Mouse (Mus musculus) kidney, adult 9 months (tissue): Measurements from ENCODE around the gene Cep112.

Source experiments
- DNase-seq: peaks from one replicate; pipeline ENCODE4 v3.0.0; 2022

Cep112 gene

DNA sequence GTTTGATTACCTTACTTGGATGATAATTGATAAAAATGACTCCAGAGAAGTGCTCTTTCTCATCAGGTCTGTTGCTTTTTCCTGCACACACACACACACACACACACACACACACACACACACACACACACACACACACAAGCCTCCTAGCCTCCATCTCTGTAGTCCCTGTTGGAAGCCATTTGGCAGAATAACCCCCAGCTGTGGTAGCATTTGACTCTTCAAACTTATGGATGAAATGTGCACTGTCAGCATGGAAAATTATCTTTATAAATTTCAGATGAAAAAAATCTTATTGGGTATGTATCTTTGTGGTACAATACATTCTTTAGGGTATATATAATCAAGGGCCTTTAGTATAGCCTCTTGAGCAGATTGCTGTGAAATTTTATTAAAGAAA lies 181.8 kb downstream of the Cep112 start:
- no peak for DNase-seq

DNA sequence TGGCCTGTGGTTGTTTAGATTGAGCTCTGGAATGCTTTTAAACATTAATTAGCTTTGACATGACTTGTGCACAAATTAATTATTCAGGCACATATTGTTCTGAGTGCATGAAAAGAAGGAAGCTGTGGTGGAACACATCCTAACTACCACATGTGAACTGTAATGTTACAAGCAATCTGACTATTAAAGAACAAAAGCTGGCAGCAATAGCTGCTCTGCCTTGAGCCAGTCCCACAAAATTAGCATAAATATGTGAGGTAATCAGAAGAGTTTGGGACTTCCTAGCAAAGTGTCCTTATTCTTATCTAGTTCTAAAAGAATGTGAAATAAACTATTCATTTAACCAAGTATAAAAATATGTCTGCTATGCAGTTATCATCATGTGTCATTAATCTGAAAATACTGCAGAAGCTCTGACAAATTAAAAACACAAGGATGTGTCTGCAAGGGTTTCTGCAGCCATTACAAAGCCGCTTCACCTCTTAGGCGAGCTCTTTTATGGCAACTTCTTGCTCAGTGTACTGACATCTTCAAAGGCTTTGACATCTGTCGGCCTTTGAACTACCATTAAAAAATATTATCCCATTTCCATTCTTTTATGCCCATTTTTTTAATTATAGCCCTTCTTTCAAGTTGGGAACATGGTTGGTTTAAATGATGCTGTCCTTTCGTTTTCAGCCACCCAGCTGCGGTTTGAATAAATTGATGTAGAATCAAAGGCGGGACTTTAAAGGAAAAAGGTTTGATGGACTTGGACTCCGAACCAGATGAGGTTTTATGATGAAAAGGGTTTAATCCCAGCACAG lies 195.8 kb downstream of the Cep112 start:
- no peak for DNase-seq

DNA sequence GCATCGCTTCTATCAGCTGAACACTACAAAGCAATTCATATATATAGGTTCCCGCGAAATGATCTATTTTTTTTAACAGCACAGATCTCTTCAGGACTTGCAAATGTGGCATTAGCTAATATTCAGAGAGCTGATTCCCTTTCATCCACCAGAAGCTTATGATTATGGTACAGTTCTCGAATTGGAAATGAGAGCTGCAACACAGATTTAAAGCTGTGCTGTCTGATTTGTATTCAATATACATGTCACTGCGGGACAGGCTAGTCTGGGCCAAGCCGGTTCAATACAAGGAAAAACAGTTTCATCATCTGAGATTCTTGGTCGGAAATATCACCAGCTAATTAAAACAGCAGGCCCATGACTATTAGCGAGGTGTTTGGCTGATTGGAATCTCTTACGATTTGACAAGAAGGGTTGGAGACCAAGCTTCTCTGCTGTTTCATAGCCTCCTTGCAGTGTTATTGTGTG lies 196.5 kb downstream of the Cep112 start:
- no peak for DNase-seq

DNA sequence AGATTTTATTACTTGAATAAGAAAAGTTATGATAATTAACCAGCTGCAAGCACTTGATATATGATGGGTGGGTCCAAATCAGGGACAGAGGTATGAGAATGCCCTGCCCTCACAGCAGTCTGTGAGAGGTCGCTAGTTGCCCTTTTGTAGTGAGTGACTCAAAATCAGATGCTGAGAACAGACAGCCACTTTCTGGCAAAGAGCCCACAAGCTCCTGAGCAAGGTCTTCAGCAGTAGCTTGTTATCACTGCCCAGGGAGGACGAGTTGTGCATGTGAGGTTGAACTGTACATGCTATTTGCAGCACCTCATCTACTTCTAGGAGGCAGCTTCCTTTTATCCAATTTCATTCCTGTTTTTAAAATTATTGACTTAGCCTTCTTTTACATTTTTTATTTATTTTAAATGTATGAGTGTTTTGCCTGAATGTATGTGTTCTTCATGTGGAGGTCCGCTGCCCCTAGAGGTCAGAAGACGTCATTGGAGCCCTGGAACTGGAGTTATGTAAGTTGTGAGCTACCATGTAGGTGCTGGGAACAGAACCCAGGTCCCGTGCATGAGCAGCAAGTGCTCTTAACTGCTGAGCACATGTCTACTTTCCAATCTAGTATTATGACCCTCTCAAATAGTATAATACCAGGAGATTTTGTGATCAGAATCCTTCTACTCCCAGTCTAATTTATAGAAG lies 200.7 kb downstream of the Cep112 start:
- DNase-seq: no peak

DNA sequence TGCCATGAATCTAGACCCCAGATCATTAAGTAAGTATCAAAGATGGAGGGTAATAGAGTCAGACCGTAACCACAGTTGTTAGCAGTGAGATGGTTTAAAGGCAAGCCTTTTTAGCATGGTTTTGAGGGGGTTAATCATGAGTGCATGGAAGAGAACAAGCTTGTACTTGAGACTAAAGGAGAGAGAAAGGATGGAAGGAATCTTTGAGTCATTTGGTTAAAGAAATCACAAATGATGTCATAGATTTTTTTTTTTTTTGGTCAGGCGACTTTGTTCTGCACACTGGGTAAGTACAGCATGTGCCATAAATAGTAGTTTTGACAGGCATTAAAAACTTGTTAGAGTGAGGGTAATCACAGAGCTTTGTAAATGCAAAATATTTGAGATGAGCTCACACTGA lies 212.8 kb downstream of the Cep112 start:
- DNase-seq: no peak

DNA sequence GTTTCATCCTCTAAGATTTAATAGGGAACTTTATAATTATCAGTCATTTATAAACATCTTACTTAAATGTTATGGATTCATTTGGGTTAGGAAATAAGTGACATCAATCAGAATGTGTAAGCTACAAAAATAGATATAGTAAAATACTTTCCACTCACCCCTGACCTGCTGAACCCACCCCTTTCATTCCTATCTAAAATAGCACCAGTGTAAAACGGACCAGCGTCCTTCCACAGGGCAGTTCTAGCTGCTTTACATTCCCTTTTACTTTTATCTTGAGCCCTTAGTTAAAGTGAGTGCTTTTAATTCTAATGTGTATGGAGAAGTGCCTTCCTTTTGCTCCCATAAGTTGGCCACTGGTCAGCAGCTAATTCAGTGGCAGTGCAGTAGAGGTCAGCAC lies 230.6 kb downstream of the Cep112 start:
- no peak for DNase-seq

DNA sequence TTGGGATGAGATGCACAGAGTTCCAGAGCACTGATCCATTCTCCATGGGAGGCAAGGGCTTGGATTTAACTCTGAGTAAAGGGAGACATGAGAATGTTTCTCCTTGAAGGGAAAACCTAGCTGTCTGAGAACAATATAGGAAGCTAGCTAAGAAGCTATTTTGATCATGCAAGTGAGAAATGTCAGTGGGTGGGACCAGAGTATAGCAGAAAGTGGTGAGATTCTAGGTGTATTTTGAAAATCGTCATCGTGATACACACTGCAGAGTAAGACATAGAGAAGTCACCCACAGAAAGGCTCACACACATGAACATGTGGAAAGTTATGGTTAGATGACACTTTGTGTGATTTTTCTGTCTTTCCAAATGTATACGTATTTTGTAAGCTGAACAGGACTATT lies 257.0 kb downstream of the Cep112 start:
- DNase-seq: no peak

DNA sequence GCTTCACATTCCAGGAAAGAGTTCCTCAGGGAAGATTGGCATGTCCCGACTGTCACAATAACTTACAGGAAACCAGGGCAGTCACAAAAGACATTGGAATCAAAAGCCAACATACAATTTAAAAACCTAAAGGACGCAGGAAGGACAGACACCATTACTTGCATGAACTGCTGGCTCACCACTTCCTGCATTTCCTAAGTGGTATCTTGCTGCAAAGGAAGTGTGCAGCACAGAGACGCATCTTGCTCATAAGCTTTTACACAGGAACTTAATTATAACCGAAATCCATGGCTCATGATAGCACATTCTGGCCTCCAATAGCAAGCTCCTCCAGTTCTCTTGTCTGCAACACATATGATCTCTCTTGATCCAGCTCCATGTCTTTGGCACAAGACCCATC lies 271.6 kb downstream of the Cep112 start:
- no peak for DNase-seq

DNA sequence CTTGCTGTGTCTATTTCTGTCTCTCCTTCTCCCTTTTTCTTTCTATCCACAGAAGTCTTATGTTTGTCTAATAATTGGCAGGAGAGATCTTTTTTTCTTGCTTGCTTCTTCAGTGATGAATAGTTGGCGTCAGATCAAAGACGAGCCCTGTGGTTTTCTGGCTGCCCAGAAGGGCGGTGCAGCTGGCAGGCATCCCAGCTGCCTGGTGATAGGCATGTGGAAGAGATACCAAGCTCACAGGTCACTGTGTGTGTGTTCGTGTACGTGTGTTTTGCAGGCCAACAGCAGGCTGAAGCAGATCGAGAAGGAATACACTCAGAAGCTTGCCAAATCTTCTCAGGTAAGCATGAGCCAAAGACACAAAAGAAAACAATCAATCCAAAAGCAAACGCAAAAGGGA lies 327.3 kb downstream of the Cep112 start:
- peak; percentile 85 for DNase-seq

DNA sequence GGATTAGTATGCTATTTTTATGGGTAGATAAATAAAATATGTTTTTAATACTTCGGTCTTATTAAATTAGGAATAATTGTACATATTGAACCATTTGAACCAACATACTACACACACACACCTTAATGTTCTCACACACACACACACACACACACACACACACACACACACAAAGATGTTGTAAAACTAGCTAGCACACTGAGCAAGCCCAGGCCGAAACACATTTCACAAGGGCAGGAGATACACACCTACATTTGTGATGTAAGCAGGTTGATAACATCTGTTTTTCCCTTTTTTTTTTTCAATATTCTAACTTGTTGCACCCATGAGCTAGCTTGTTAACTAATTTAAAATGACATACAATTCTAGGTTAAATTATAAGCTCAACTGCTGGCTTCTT lies 327.8 kb downstream of the Cep112 start:
- no peak for DNase-seq

DNA sequence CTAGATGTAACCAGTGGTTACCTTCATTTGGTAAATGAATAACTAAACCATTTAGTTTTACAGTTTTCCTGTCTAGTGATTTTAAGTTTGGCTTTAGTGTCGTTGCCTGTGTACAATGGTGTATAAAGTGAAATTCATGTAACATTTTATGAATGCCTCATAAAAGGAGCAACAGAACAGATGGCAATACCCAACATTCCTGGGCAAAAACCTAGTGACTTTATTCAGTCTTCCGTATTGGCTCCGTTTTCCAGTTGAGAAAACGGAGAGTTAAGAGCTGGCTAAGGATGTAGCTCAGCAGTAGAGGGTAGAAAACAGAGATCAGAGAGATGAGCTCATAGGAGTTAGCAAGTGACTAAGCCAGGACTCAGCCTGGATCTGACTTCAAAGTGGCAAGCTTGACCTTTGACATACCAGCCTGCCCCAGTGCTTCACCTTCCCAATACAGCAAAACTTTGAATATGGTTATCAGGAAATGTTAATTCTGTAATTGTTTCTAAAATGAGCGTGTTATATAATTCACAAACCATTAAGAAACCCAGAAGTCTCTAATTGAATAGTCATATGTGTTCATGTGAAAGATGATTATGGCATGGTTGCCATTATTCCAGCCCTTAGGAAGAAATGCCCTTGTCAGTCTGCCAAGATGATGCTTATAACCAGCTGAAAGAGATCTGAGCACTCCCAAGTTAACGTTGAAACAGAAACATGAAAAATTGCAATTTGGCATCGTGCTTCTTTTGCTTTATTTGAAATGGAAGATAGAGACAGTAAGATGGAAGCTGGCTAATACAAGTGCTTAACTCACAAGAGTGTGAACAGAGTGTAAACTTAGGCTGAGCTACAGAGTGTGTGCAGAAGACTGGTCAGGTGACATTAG lies 328.6 kb downstream of the Cep112 start:
- no peak for DNase-seq

DNA sequence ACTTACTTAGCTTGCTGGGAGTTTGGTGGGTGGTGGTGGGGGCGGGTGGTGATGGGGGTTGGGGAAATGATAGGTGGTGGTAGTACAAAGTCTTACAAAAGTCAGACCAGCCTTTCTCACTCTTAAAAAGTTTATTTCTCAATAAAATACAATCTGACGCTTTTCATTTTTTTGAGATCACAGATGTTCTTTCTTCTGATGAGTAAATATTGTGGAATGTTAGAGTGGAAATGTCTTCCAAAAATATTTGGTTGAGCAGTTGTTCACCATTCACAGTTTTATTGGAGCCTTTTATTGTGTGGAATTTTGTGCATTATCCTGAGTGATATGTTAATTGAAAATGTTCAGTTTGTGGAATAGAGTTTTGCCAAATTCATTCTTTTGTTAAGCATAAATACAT lies 332.2 kb downstream of the Cep112 start:
- no peak for DNase-seq

DNA sequence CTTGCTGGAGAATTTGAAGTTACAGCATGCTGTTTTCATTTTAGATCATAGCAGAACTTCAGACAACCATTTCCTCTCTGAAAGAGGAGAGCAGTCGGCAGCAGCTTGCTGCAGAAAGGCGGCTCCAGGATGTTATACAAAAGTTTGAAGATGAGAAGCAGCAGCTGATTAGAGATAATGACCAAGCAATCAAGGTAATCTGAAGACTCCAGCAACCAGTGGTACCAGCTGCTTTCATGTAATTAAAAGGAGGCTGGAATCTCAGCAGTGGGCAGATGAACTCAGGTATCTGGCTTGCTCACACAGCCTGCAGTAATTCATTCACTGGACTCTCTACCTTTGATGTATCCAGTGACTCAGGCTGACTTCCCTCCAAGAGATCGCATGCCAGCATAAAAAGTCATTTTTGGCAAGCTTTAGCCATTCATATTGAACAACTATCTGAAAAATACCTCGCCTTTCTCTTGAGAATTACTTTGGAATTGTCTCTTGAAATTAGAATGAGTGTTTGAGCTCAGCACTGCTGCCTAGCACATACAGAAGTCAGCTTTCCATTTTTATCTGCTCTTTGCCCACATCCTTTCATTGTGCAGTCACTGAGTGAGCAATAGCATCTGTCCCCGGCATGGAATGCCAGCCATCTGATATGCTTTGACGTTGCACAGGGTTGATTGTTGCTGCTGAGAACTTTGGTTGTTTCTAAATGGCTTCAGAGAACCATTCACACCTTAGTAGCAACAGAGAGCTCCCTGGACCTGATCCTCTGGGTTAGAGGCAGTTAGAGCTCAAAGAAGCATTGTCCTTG lies 332.8 kb downstream of the Cep112 start:
- DNase-seq: no peak

DNA sequence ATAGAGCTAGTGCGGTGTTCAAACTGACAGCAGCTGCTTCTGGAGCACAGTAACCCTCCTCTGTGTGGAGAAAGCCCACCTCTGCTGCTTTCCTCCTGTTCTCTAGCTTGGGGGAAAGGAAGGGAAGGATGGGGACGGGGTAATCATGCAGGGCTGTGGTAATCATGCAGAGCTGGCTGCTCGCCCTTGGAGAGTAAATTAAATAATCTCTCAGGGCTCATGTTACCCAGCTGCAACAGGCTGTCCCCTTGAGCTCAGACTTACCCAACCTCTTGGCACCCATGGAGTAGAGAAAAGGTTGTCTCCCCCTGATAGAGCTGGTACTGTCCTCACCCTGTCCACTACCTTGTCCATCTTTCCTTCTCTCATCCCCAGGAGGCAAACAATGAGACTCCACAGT lies 345.1 kb downstream of the Cep112 start:
- DNase-seq: no peak

DNA sequence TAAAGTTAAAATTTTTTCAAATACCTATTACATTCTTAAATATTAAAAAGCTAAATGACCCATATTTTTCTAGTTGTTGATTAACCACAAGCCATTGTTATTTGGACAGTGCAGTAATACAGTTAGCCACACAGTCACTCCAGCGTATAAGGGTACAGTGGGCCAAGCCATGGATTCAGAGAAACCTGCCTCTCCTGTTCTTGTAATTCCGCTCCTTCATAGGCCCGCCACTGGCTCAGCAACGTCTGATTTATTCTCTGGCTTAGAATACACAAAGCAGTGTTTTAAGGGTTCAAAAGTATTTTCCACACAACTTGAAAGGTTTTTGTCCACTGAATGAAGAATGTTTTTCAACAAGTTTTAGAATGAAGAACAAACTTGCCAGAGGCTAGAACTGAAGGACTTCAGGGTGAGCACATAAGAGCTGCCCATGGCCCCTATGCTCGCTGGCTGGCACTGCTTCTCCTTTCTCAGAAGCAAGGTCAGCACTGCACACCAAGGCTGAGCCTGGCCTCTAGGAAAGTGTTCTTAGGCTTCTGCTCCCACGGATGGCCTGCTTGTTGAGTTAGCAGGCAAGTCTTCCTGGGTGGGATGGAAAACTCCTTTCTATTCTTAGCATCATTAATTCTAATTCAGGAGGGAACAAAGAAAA lies 349.2 kb downstream of the Cep112 start:
- no peak for DNase-seq

DNA sequence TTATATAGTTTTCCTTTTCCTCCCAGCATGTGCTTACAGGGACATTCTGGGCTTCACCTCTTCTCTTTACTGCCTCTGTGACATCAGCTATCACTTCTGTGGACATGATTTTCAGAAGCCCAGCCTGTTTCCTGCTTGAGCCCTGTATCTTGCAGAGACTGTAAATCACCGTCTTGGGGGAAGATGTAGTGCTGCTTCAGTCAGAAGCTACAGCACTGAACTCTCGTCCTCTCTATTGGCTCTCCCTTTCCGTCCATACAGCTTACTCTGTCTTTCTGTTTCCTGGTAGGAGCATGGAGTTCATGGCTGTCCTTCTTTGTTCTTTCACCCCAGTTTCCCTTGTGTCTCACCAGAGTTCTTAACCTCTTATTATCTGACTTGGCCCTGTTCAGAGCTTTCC lies 352.2 kb downstream of the Cep112 start:
- DNase-seq: no peak

DNA sequence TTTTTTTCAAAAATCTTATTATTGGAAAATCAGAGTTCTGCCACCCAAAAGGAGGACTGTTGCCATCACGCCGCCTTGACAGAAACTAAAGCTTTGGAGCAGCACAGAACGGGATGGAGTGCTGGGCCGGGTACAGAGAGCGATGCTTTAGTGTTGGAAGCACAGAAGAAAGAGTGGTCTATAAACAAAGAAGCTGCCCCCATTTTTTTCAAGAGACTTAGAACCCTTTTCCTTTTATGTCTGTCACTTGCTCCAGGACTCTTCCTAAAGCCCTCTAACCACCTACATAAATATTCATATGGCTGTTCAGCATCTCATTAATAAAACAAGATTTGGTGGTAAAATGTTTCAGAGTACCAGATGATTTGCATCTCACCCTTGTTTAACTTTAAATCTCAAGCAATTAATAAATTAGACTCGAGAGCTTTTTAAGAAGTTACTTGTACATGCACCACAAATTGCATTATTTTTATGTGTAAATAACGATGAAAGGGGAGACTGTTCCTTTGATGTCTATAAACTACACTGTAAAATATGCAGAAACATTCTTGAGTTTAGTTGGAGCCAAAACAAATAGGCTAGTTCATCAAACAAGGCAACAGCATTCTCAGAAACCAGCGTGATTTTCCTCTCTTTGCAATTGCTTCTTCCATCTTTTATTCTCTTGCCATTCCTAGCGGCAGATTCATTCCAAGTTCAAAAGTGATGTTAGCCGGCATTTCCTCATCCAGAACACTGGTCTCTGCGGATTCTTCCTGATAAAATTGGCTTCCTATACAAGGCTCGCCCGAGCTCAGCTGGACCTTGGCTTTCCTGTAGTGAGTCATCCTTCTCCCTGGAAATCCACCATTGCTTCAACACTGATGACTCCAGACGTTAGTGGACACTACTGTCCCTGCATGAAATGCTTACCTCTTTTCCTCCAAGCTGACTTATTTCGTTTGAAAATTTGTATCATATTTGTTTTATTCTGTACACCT lies 355.6 kb downstream of the Cep112 start:
- no peak for DNase-seq

DNA sequence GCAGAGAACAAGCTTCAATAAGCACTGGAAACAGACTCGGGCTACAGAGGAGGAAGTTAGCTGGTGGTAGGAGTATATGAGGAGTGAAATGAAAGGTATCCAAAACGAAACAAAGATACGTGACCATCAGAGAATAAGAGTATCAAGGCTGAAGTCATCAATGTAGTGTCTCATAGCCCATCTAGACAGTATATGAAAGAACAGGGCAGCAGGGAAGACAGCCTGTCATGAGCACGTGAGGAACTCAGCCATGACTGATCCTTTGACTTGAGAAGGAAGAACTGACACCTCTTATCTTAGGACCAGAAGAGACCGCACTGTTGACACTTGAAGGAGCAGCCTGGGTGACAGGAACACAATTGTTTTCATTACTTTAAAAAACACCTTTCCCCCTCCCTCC lies 373.4 kb downstream of the Cep112 start:
- no peak for DNase-seq

DNA sequence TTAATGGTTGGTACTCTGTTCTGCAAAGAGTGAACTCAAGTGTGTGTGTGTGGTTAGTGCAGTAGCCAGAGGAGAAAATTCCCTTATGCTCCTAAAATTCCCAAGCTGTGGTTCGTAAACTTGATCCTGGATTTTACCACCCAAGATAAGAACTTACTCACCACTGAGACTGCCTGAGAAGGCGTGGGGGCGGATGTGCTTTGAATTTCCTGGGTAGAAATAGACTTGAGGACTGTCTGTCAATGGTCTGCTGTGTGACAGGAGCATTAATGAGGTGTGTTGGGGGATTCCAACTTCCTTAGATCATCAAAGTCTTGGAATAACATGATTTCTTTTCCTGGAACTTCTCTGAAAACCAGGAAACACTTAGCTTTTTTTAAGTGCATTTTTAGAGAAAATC lies 374.7 kb downstream of the Cep112 start:
- no peak for DNase-seq

DNA sequence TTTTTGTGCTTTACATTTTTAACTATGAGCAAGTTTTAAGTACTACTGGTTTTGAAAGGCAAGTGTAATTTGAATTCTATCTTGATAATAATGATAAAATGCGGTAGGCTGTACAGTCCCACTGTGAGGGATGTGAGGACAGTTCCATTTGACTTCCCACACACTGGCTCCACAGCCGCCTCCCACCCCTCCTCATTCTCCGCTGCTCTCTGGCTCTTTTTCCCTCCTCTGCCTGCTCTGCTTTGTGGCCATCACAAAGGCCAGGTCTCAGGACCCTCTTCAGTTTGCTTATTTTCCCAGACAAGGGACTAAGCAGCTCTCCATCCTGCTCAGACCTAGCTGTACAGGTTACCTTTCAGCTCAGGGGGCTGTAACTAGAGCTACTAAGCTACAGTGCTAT lies 379.0 kb downstream of the Cep112 start:
- DNase-seq: no peak

DNA sequence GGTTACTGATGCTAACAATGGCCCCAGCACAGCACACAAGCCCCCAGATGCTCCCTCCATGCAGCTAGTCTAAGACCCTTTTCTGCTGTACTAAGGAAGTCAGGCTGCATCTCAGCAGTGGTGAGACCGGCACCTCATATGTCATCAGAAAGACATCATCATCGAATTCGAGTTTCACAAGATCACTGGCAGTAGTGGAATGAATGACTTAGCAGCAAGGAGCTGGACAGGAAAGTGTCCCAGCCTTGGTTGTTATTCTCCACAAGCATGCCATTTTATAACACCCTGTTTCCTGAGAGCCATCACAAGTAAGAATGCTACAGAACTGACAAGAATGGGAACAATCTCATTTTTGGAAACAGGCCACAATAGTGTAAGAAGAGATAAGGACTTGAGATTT lies 381.0 kb downstream of the Cep112 start:
- DNase-seq: no peak
